Mouse (Mus musculus): ENCODE results near the gene Greb1. TPM values are rescaled to one million over a fixed set of nuclear protein-coding genes. Genes with fewer than 3 reads are reported as not detected.

The Greb1 gene
- polyA plus RNA-seq (2012; rRNA removed): 0.59 and 0.64 TPM in 2 replicates

DNA sequence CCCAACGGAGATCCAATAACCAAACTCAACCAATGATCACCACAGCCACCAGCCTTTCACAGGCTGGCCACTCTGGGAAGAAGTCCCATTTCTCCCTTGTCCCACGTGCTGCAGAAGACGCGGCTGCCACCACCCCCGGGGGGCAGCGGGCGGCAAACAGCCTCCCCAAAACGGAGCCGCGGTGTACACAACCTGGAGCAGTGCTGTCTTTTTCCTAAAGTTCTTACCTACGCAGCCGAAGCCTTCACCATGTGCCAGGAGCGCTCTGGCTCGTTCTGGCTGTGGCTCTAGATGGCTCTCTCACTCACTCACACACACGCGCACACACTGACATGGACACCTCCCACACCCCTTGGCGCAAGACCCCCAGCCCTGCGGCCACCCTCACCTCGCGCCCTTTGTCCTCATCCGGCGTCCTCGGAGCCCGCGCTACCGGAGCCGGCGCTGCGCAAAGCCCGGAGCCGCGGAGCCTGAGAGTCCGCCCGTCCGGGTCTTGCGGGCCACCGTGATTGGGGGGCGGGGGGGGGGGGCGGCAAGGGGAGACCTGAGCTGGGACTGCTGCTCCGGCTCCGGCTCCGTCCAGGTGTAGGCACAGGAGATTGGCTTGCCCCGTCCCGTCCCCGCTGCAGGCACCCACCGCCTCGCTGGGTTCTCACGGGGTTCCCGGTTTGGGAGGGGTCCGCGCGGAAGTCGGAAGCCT, at the start of gene Greb1:
TSS of gene Greb1 (minus strand) at position 628 of the 700 bp plus-strand sequence.
- no peak within 1 kb of the TSS for H3K4me3 ChIP-seq (ENCODE audit: extremely low read depth, insufficient read depth, insufficient read length)
- WGBS: under 1% methylated on average over 52 of the region's 53 CpGs

DNA sequence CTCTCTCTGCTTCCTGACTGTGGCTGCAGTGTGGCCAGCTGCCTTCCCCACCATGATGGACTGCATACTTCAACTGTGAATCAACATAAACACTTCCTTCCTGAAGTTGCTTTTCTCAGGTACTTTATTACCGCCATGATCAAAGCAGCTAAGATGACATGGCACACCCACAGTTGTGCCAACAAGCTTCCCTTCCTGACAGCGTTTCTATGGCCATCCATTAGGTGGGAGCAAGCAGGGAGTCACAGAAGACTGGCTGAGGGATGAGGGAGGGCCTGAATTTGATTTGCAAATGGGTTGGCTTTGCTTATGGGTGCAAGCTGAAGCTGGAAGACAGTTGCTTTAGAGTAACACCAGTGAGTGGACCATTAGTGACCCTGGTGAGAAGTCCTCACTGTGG, 49.1 kb upstream of the Greb1 start:
- Histone ChIP-seq H3K4me1 (ENCODE audit: control insufficient read depth, insufficient read depth, insufficient read length) (no peaks in the 10 kb centered on the region), H3K27ac (ENCODE audit: insufficient read depth, low read length) (no peak overlapping the region), H3K27me3 (ENCODE audit: control insufficient read depth, insufficient read depth, low read length) (no peaks in the 10 kb centered on the region), H3K4me3 (ENCODE audit: extremely low read depth, insufficient read depth, insufficient read length) (no peak overlapping the region), H3K36me3 (ENCODE audit: control insufficient read depth, insufficient read depth, low read length) (no peaks in the 10 kb centered on the region)
- TF ChIP-seq CTCF (IDR thresholded peaks at IDR 0.05; ENCODE audit: extremely low read depth, insufficient read depth, insufficient read length, insufficient replicate concordance) (no peak), POLR2A (IDR thresholded peaks at IDR 0.05; ENCODE audit: low read depth, low read length) (no peak)
- no peak for DNase-seq (ENCODE audit: low read depth in 1 of 2, low spot score in 2 of 2)
- WGBS: 38% methylated on average over 2 of the region's 2 CpGs

More for the DNA sequence above, at the start of gene Greb1:
- TF ChIP-seq CTCF (IDR thresholded peaks at IDR 0.05; ENCODE audit: extremely low read depth, insufficient read depth, insufficient read length, insufficient replicate concordance) (no peak), POLR2A (IDR thresholded peaks at IDR 0.05; ENCODE audit: low read depth, low read length) (no peak)
- no peak for DNase-seq (ENCODE audit: low read depth in 1 of 2, low spot score in 2 of 2)
- peaks cover 4% of the 10 kb centered on the region; the same call in 1 of the 2 replicates for H3K27me3 ChIP-seq (ENCODE audit: control insufficient read depth, insufficient read depth, low read length)
- no peak within 1 kb of the TSS for H3K27ac ChIP-seq (ENCODE audit: insufficient read depth, low read length)
- H3K4me1 ChIP-seq (ENCODE audit: control insufficient read depth, insufficient read depth, insufficient read length): no peaks in the 10 kb centered on the region
- H3K36me3 ChIP-seq (ENCODE audit: control insufficient read depth, insufficient read depth, low read length): no peaks in the 10 kb centered on the region

DNA sequence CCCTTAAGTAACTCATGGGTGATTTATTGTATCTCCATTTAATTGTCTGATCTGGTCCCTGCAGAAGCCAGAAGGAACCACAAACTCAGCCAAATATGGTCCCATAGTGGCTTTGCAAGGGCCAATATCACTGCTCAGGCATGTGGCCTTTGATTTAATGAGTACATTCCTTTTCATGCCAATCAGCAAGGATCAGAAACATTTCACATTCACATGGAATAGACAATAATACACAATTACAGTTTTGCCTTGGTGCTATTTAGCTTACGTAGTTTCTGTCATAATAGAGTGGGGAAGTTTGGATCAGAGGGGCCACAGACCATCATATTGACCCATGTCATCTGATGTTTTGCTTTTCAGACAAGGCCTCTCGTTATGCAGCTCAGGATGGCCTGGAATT, 47.8 kb upstream of the Greb1 start:
- 89% methylated on average over 2 of the region's 2 CpGs for WGBS
- Histone ChIP-seq H3K4me3 (ENCODE audit: extremely low read depth, insufficient read depth, insufficient read length) (no peak overlapping the region), H3K27me3 (ENCODE audit: control insufficient read depth, insufficient read depth, low read length) (no peaks in the 10 kb centered on the region), H3K36me3 (ENCODE audit: control insufficient read depth, insufficient read depth, low read length) (no peaks in the 10 kb centered on the region), H3K4me1 (ENCODE audit: control insufficient read depth, insufficient read depth, insufficient read length) (no peaks in the 10 kb centered on the region), H3K27ac (ENCODE audit: insufficient read depth, low read length) (no peak overlapping the region)
- no peak for DNase-seq (ENCODE audit: low read depth in 1 of 2, low spot score in 2 of 2)
- no peak for TF ChIP-seq POLR2A (IDR thresholded peaks at IDR 0.05; ENCODE audit: low read depth, low read length)
- TF ChIP-seq CTCF (IDR thresholded peaks at IDR 0.05; ENCODE audit: extremely low read depth, insufficient read depth, insufficient read length, insufficient replicate concordance): no peak

DNA sequence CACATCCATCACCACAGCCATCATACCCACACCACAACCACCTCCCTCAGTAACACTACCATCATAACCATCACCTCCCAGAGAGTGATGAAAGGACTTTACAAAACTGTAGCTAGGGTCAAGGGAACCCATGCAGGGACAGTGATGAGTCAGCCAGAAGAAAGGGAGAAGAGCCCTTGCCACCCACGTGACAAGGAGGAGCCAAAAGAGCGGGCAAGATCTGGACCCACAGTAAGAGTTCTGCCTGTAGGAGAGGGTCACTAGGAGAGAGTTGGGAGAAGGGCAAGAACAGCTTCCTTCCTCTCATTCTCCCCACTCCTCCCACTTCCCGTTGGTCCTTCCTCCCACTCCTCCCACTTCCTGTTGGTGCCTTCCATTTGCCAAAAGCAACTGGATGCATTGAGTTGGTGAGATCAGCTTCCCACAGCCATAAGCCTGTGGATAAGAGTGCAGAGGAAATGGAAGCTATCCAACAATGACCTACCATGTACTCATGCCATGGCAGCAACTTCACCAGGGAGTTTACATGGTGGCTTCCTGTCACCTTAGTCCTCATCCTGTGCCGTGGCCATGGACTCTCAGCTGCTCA, 46.6 kb upstream of the Greb1 start:
- 67% methylated on average over 4 of the region's 4 CpGs for WGBS
- TF ChIP-seq POLR2A (IDR thresholded peaks at IDR 0.05; ENCODE audit: low read depth, low read length) (no peak), CTCF (IDR thresholded peaks at IDR 0.05; ENCODE audit: extremely low read depth, insufficient read depth, insufficient read length, insufficient replicate concordance) (no peak)
- no peaks in the 10 kb centered on the region for H3K36me3 ChIP-seq (ENCODE audit: control insufficient read depth, insufficient read depth, low read length)

DNA sequence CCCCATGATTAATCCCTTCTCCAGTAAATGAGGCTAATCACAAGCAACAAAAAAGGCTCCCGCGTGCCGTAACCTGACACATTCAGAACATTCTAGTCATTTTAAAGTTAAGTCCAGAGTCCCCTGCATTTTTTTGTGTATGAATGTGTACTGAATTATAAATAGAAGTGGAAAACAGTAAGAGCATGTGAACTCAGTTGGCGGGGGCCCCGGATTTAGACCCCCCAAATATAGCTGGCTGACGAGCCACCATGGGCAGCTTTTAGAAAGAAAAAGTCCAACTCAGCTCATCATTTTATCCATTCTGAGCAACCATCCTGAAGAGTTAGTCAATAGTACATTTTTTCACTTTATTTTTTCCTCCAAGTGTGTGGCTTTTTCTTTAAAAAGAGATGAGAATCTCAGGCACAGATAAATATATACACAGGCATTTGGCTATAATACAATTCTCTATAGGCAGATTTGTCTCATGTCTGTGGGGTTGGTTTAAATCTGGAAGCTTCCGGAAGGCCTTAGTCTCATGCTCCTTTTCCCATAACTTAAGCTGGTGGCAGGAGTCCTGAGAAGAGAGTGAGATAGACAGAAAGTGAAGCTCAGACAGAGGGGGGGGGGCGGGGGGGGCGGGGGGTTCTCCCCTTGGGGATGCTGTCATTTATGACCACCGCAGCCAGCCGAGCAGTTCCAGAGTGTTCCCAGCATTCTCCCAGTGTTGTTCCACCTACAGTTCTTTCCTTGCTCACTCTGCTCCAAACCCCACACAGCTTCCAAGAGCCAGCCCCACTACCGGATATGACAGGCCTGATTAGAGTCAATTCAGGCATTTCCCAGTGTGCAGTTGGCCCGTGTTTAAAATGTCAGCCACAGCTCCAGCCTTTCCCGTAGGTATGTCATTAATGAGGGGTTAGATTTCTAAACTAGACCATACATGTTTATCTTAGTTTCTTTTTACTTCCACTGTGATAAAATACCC, 44.2 kb upstream of the Greb1 start:
- WGBS: 82% methylated on average over 14 of the region's 14 CpGs
- TF ChIP-seq CTCF (IDR thresholded peaks at IDR 0.05; ENCODE audit: extremely low read depth, insufficient read depth, insufficient read length, insufficient replicate concordance) (no peak), POLR2A (IDR thresholded peaks at IDR 0.05; ENCODE audit: low read depth, low read length) (no peak)

More for the DNA sequence above, 46.6 kb upstream of the Greb1 start:
- H3K27me3 ChIP-seq (ENCODE audit: control insufficient read depth, insufficient read depth, low read length): no peaks in the 10 kb centered on the region
- DNase-seq (ENCODE audit: low read depth in 1 of 2, low spot score in 2 of 2): no peak
- no peak overlapping the region for H3K27ac ChIP-seq (ENCODE audit: insufficient read depth, low read length)
- no peak overlapping the region for H3K4me3 ChIP-seq (ENCODE audit: extremely low read depth, insufficient read depth, insufficient read length)
- H3K4me1 ChIP-seq (ENCODE audit: control insufficient read depth, insufficient read depth, insufficient read length): no peaks in the 10 kb centered on the region

DNA sequence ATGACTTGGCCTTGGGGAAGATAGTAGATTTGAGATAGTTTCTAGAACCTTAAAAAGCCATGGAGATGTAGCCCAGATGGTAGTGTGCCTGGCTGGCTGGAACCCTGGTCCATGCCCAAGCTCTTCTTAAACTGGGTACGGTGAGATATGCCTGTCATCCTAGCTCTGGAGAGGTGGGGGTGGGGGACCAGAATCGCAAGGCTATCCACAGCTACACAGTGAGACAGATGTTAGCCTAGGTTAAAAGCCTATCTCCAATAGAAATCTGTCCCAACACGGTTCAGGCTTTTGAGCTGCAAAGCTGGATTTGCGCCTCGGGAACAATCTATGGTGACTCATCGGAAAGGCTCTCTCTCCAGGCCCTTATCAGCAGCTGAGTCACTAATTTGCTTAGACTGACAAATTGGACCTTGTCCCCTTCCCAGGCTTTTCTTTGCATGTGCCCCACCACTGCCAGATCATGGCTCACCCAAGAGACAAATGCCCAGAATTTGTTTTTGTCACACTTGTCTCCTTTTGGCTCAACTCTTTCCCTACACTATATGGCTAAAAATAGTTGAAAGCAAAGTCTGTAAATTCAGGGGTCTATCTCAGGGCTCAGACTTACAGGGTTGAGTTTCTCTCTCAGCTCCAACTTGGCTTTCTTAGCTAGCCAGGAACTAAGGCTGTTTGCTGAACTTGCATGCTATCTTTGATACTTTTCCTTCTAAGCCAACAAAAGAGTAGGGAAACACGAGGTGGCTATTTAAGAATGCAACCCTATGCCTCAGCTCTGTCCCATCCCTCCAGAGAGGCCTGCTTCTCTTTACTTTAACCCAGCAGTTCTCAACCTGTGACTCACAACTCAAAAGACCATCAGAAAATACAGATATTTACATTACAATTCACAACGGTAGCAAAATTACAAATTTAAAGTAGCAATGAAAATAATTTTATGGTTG, 40.4 kb upstream of the Greb1 start:
- no peaks in the 10 kb centered on the region for H3K4me1 ChIP-seq (ENCODE audit: control insufficient read depth, insufficient read depth, insufficient read length)
- TF ChIP-seq POLR2A (IDR thresholded peaks at IDR 0.05; ENCODE audit: low read depth, low read length) (no peak), CTCF (IDR thresholded peaks at IDR 0.05; ENCODE audit: extremely low read depth, insufficient read depth, insufficient read length, insufficient replicate concordance) (no peak)
- H3K27ac ChIP-seq (ENCODE audit: insufficient read depth, low read length): no peak overlapping the region
- no peak for DNase-seq (ENCODE audit: low read depth in 1 of 2, low spot score in 2 of 2)
- no peak overlapping the region for H3K4me3 ChIP-seq (ENCODE audit: extremely low read depth, insufficient read depth, insufficient read length)
- WGBS: 74% methylated on average over 8 of the region's 8 CpGs
- H3K36me3 ChIP-seq (ENCODE audit: control insufficient read depth, insufficient read depth, low read length): no peaks in the 10 kb centered on the region
- no peaks in the 10 kb centered on the region for H3K27me3 ChIP-seq (ENCODE audit: control insufficient read depth, insufficient read depth, low read length)

More for the DNA sequence above, 44.2 kb upstream of the Greb1 start:
- no peaks in the 10 kb centered on the region for H3K4me1 ChIP-seq (ENCODE audit: control insufficient read depth, insufficient read depth, insufficient read length)
- no peak for DNase-seq (ENCODE audit: low read depth in 1 of 2, low spot score in 2 of 2)
- no peak overlapping the region for H3K4me3 ChIP-seq (ENCODE audit: extremely low read depth, insufficient read depth, insufficient read length)
- no peaks in the 10 kb centered on the region for H3K36me3 ChIP-seq (ENCODE audit: control insufficient read depth, insufficient read depth, low read length)
- no peak overlapping the region for H3K27ac ChIP-seq (ENCODE audit: insufficient read depth, low read length)
- H3K27me3 ChIP-seq (ENCODE audit: control insufficient read depth, insufficient read depth, low read length): no peaks in the 10 kb centered on the region

Measured in spleen, adult 2 months (tissue).